Mouse (Mus musculus): Measurements from ENCODE around the gene Wdr93. TPM values are rescaled to one million over a fixed set of nuclear protein-coding genes. Genes with fewer than 3 reads are reported as not detected.
A peak's percentile ranks its signal among the peaks of the same experiment; 100 is the strongest.

Wdr93 gene
- polyA plus RNA-seq, 1 experiment from 2014 or later: 0.11 TPM

DNA sequence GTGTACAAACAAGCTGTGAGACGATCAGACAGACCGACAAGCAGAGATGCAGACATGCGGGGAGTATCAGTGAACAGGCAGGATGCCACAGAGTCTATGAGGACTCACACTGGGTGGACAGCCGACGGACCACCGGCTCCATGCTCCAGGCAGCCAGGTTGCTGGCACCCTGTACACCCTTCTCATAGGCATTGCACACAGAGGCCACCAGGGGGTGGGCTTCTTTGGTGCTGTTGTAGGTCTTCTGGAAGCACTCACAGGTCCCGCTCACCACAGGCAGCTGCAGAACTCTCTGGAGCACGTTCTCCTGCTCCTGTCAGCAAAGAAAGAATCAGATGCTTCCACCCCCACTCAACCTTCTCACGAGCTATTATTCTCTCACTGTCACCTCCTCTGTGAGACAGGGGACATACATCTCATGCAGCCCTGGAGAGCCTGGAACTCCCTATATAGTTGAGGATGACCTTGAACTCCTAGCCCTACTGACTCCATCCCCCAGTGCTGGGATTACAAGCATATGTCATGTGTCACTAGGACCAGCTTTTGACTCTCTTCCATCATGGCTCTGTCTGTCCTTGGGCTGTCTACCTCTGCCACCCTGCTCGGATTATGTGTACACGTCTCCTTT lies 13.1 kb upstream of the Wdr93 start:
- Histone ChIP-seq H3K4me1 (no peaks in the 10 kb centered on the region), H3K4me2 (replicated peaks) (no peak overlapping the region), H3K36me3 (0 out of 2 replicates have a peak, but pooled peaks cover 2% of the 10 kb centered on the region), H3K9me3 (no peaks in the 10 kb centered on the region), H3K27ac (no peak overlapping the region), H3K4me3 (no peak overlapping the region), H3K9ac (no peak overlapping the region), H3K27me3 (peaks cover 9% of the 10 kb centered on the region; the same call in 1 of the 2 replicates)
- ATAC-seq (ENCODE audit: low FRiP score, low read depth): peak; percentile 29; the same call in 1 of the 2 replicates
- WGBS: 61% methylated on average over 11 of the region's 11 CpGs

DNA sequence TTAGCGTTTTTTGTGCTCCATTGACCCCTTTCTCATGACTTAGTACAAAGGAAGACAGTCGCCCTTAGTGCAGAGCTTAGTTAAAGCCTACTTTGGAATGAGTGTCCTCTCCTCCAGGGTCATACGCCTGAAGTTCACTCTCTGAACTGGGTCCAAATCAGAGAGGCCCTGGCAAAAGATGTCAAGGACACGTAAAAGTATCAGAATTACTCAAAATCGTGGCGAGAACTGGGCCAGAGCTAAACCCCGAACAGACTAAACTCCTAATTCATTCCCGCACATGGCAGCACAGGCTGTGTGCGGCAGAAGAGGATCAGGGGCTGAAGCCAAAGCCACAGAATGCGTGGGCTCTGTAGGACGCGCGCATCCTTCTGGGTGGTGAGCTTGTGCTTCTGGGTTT lies 11.5 kb upstream of the Wdr93 start:
- H3K9ac ChIP-seq: no peak overlapping the region
- H3K4me1 ChIP-seq: no peaks in the 10 kb centered on the region
- H3K4me3 ChIP-seq: no peak overlapping the region
- WGBS: 83% methylated on average over 13 of the region's 13 CpGs
- no peak overlapping the region for H3K27ac ChIP-seq
- no peak for ATAC-seq (ENCODE audit: low FRiP score, low read depth)
- H3K27me3 ChIP-seq: peaks cover 9% of the 10 kb centered on the region; the same call in 1 of the 2 replicates
- no peaks in the 10 kb centered on the region for H3K9me3 ChIP-seq
- no peak overlapping the region for H3K4me2 ChIP-seq (replicated peaks)
- peaks cover 8% of the 10 kb centered on the region for H3K36me3 ChIP-seq

DNA sequence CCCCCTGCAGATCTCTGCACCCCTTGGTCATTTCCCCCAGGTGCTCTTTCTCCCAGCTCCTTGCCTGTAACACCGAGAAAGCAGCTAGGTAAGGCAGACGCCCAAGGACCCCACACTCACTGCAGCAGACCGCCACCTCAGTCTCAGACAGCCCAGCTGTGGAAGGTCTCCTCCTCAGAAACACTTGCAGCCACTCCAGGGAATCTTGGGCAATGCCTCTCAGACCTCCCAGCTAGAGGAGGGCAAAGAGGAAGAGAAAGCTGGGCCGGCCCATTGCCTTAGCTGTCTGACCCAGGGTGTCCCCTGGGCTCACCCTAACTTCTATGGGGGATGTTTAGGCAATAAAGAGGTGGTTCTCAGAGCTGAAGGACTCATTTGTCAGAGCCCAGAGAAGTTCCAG lies 10.3 kb upstream of the Wdr93 start, which contains the start of gene Plin1:
Plin1 (minus strand) TSS at position 282 of the 400 bp plus-strand sequence.
- H3K9me3 ChIP-seq: no peaks in the 10 kb centered on the region
- H3K36me3 ChIP-seq: peaks cover 18% of the 10 kb centered on the region
- ATAC-seq (ENCODE audit: low FRiP score, low read depth): no peak
- no peak within 1 kb of the TSS for H3K4me3 ChIP-seq
- H3K4me2 ChIP-seq (replicated peaks): no peak within 1 kb of the TSS
- peaks cover 9% of the 10 kb centered on the region; the same call in 1 of the 2 replicates for H3K27me3 ChIP-seq
- no peak within 1 kb of the TSS for H3K9ac ChIP-seq
- no peak within 1 kb of the TSS for H3K27ac ChIP-seq
- H3K4me1 ChIP-seq: no peaks in the 10 kb centered on the region
- 60% methylated on average over 4 of the region's 4 CpGs for WGBS

DNA sequence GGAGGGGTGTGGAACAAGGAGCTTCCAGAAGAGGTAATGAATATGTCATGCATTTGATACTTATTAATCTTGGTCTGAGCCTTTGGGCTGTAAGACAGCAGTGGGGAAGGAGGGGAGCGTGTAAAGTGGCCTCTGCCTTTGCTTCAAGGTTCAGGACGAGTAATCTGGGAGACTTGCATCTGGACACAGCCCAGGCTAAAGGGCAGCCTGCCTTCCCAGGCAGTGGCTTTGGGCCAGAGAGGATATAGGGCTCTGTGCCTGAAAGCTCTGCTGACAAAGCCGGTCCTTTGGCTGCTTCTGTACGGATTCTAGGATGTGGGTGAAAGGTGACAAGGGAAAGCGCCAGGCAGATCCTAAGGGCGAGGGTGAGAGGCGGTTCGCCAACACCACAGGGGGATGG lies 8.4 kb upstream of the Wdr93 start:
- ATAC-seq (ENCODE audit: low FRiP score, low read depth): no peak
- H3K27me3 ChIP-seq: peaks cover 7% of the 10 kb centered on the region; the same call in 1 of the 2 replicates
- no peak overlapping the region for H3K9ac ChIP-seq
- H3K27ac ChIP-seq: no peak overlapping the region
- H3K9me3 ChIP-seq: no peaks in the 10 kb centered on the region
- H3K4me2 ChIP-seq (replicated peaks): no peak overlapping the region
- H3K4me3 ChIP-seq: no peak overlapping the region
- H3K4me1 ChIP-seq: no peaks in the 10 kb centered on the region
- H3K36me3 ChIP-seq: peaks cover 22% of the 10 kb centered on the region
- 79% methylated on average over 8 of the region's 8 CpGs for WGBS

DNA sequence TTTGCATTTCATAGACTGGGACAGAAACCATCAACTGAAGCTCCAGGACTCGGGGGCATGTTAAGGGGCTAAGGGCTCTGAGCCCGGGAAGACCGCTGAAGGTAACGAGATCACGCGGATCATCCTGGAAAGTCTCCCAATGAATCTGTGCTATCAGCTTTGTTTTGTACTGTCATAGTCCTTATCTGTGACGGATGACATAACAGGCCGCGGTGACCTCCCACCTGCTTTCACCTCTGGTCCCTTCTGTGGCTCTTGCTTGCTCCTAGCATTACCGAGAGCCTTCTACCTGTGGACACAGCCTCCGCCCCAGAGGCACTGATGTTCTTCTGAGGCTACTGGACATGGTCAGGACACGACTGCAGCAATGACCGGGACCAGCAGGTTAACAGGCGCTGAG lies 6.5 kb upstream of the Wdr93 start:
- 95% methylated on average over 14 of the region's 14 CpGs for WGBS
- ATAC-seq (ENCODE audit: low FRiP score, low read depth): no peak
- H3K9me3 ChIP-seq: no peaks in the 10 kb centered on the region
- no peak overlapping the region for H3K9ac ChIP-seq
- no peak overlapping the region for H3K4me2 ChIP-seq (replicated peaks)
- no peaks in the 10 kb centered on the region for H3K4me1 ChIP-seq
- no peak overlapping the region for H3K4me3 ChIP-seq
- no peak overlapping the region for H3K27ac ChIP-seq
- H3K36me3 ChIP-seq: peaks cover 22% of the 10 kb centered on the region
- H3K27me3 ChIP-seq: no peaks in the 10 kb centered on the region

DNA sequence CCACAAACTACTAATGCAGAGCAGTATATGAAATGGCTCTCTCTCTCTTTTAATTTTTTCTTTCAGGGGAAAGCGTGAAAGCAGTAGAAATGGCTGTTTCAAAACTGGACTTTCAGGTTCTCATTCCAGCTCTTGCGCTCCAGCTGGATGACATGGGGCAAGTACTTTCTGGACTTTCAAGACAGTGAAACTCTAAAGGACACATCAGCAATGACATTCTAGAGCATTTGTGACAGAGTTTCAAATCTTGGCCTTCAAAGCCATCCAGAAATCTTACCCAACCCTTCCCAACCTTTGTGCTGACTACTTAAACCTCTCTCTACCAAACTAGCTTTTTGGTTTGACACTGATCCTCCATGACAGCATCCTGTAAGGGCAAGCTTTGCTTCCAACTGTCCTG lies 4.0 kb upstream of the Wdr93 start:
- Histone ChIP-seq H3K4me3 (no peak overlapping the region), H3K27ac (no peak overlapping the region), H3K9ac (no peak overlapping the region), H3K27me3 (no peaks in the 10 kb centered on the region), H3K4me2 (replicated peaks) (no peak overlapping the region), H3K4me1 (peaks cover 9% of the 10 kb centered on the region; the same call in 1 of the 2 replicates), H3K9me3 (no peaks in the 10 kb centered on the region), H3K36me3 (peaks cover 22% of the 10 kb centered on the region)
- 89% methylated on average over 2 of the region's 2 CpGs for WGBS
- ATAC-seq (ENCODE audit: low FRiP score, low read depth): no peak

DNA sequence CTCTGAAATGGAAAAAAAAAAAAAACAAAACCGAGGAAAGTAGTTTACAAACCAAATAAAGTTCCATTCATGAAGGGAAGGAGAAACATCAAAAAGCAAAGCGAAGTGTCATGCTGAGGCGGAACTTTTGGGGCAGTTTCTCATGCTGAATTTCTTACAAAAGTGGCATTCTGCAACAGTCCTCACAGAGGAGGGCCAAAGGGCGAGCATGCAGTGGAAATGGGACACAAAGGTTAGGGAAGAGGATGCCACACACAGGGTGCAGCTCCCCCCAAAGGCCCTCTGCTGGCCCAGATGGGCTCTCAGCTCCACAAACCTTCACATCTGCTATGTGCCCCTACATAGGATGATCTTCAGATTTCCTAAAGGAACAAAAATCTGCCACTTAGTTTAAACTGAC lies 2.7 kb upstream of the Wdr93 start:
- no peak overlapping the region for H3K9ac ChIP-seq
- peaks cover 18% of the 10 kb centered on the region for H3K36me3 ChIP-seq
- WGBS: 82% methylated on average over 4 of the region's 4 CpGs
- no peak overlapping the region for H3K4me2 ChIP-seq (replicated peaks)
- no peak overlapping the region for H3K27ac ChIP-seq
- H3K27me3 ChIP-seq: no peaks in the 10 kb centered on the region
- H3K4me3 ChIP-seq: no peak overlapping the region
- no peak for ATAC-seq (ENCODE audit: low FRiP score, low read depth)
- peaks cover 9% of the 10 kb centered on the region; the same call in 1 of the 2 replicates for H3K4me1 ChIP-seq
- no peaks in the 10 kb centered on the region for H3K9me3 ChIP-seq

DNA sequence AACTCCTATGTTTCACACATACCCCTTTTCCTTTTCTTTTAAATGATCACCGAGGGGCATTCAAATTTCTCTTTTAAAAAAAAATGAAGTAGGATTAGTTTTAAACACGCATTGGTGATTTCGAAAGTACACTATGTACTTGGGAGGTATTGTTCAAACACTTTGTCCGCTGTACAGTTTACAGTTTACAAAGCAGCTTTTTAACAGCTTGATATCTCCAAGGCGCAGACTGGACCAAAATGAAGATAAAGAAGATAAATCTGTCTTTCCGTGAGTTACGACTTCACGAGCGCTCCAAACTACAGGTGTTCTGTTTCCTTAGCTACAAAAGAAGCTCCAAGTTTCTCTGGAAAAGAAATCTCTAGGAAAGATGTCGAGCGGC lies 695 bp upstream of the Wdr93 start:
- H3K27ac ChIP-seq: no peak overlapping the region
- H3K4me3 ChIP-seq: peak overlapping the region; percentile 75
- ATAC-seq (ENCODE audit: low FRiP score, low read depth): no peak
- 21% methylated on average over 11 of the region's 11 CpGs for WGBS
- H3K9ac ChIP-seq: peak overlapping the region; percentile 75
- no peaks in the 10 kb centered on the region for H3K27me3 ChIP-seq
- H3K9me3 ChIP-seq: no peaks in the 10 kb centered on the region
- H3K36me3 ChIP-seq: peaks cover 7% of the 10 kb centered on the region
- peak overlapping the region; percentile 95 for H3K4me2 ChIP-seq (replicated peaks)
- peaks cover 9% of the 10 kb centered on the region; the same call in 1 of the 2 replicates for H3K4me1 ChIP-seq

DNA sequence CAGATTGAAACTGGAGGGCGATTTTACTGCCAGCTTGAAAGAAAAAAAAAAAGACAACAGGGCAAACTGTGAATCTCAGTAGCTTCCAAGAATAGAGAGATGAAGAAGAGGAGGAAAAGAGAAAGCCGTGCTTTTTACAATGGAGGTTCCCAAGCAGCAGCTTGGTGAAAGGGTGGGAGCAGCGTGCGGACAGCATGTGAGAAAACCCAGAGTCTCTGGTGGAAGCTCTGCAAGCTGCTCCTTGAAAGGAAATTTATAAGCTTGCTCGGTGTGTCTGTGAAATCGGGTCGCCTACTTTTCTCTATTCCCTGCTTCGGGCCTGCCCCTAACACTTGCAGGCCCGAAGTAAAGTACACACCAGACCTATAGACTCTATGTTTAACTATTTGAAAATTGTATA lies 1.1 kb downstream of the Wdr93 start:
- Histone ChIP-seq H3K27me3 (no peaks in the 10 kb centered on the region), H3K4me3 (no peak overlapping the region), H3K9ac (no peak overlapping the region), H3K4me1 (peaks cover 9% of the 10 kb centered on the region; the same call in 1 of the 2 replicates), H3K9me3 (no peaks in the 10 kb centered on the region), H3K36me3 (no peaks in the 10 kb centered on the region), H3K4me2 (replicated peaks) (no peak overlapping the region), H3K27ac (no peak overlapping the region)
- 86% methylated on average over 9 of the region's 9 CpGs for WGBS
- no peak for ATAC-seq (ENCODE audit: low FRiP score, low read depth)

DNA sequence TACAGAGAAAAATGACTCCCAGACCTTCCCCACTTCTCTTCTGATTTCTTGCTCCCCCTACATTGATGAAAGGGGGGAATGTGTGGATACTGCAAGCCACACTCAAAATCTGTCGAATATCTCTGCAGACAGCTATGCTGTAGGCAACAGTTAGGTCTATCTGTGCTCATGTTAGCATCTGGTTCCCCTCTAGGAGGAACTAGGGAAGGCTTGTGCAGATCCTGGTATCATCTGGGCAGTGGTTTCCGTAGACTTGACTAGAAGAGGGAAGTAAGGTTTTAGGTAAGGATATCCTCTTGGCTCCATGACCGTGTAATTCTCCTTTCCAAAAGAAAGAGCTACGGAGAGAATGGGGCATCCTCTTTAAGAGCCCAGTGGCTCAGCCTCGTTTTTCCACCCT lies 1.6 kb downstream of the Wdr93 start:
- WGBS: 74% methylated on average over 5 of the region's 5 CpGs
- Histone ChIP-seq H3K27me3 (no peaks in the 10 kb centered on the region), H3K4me3 (no peak overlapping the region), H3K36me3 (no peaks in the 10 kb centered on the region), H3K4me1 (peaks cover 9% of the 10 kb centered on the region; the same call in 1 of the 2 replicates), H3K9ac (no peak overlapping the region), H3K4me2 (replicated peaks) (no peak overlapping the region), H3K9me3 (no peaks in the 10 kb centered on the region), H3K27ac (no peak overlapping the region)
- ATAC-seq (ENCODE audit: low FRiP score, low read depth): no peak

DNA sequence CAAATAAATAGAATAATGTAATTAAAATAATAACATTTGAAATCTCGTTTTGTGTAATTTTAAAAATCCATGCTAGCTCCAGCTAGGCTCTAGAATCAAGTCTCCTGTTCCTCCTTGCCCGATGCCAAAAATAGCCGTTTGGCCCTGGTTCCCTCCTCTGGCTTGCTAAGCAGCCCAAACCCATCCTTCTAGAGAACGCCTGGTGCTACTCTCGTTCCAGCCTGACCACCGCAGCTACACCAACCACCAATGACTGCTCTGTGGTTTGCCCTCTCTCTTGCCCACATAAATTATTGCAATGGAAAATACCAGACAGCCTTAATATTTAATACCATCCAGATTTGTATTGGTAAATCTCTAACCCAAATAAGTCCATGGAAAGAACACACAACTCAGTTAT lies 4.7 kb downstream of the Wdr93 start:
- no peak overlapping the region for H3K9ac ChIP-seq

DNA sequence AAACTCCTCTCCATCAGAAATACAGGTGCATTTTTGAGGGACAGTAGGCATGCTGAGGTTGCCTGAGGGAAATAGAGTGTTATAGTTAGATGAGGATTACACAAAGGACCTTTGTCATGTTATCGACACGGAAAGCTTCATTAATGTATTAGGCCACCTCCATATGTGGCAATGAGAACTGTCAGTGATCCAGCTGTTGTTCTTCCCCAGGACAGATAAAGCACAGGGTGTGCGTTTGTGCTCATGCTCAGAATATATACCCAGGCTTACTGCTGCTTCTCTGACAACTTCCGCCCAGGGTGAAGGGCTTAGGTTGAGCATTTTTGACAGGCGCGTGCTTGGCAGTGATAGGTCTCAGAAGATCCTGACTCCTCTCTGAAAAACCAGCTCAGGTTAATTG lies 6.5 kb downstream of the Wdr93 start:
- H3K27me3 ChIP-seq: no peaks in the 10 kb centered on the region
- WGBS: 87% methylated on average over 6 of the region's 6 CpGs
- no peak overlapping the region for H3K27ac ChIP-seq
- H3K4me1 ChIP-seq: no peaks in the 10 kb centered on the region
- no peak overlapping the region for H3K4me3 ChIP-seq
- ATAC-seq (ENCODE audit: low FRiP score, low read depth): no peak
- no peaks in the 10 kb centered on the region for H3K9me3 ChIP-seq
- H3K4me2 ChIP-seq (replicated peaks): no peak overlapping the region
- no peaks in the 10 kb centered on the region for H3K36me3 ChIP-seq
- no peak overlapping the region for H3K9ac ChIP-seq

More for the DNA sequence above, 4.7 kb downstream of the Wdr93 start:
- H3K27me3 ChIP-seq: no peaks in the 10 kb centered on the region
- no peak overlapping the region for H3K4me3 ChIP-seq
- H3K27ac ChIP-seq: no peak overlapping the region
- WGBS: 73% methylated on average over 6 of the region's 6 CpGs
- no peak for ATAC-seq (ENCODE audit: low FRiP score, low read depth)
- H3K4me1 ChIP-seq: peaks cover 7% of the 10 kb centered on the region; the same call in 1 of the 2 replicates
- H3K4me2 ChIP-seq (replicated peaks): no peak overlapping the region
- H3K36me3 ChIP-seq: no peaks in the 10 kb centered on the region
- H3K9me3 ChIP-seq: no peaks in the 10 kb centered on the region

DNA sequence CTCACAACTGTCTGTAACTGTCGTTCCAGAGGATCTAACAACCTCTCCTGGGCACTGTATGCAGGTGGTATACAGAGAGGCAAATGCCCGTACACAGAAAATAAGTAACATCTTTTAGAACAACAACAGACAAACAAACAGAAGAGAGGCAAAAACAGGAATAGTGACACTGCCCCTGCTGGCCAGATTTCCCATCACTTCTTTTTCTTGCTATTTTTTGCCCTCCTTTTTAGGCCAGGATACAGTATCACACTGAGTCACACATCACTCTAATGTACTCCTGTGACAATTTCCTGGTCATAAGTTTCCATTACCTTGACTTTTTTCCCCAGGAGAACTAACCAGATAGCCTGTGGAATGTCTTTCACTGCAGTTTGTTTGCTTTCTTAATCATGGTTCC lies 13.4 kb downstream of the Wdr93 start:
- Histone ChIP-seq H3K4me3 (no peak overlapping the region), H3K4me2 (replicated peaks) (no peak overlapping the region), H3K4me1 (no peaks in the 10 kb centered on the region), H3K27me3 (no peaks in the 10 kb centered on the region), H3K9me3 (no peaks in the 10 kb centered on the region), H3K9ac (no peak overlapping the region), H3K36me3 (no peaks in the 10 kb centered on the region), H3K27ac (no peak overlapping the region)
- ATAC-seq (ENCODE audit: low FRiP score, low read depth): no peak
- WGBS: 47% methylated on average over 2 of the region's 2 CpGs
